Mouse (Mus musculus) MEL (cell line): ENCODE results near the gene Ptpn14. TPM values are rescaled to one million over a fixed set of nuclear protein-coding genes. Genes with fewer than 3 reads are reported as not detected.
A peak's percentile ranks its signal among the peaks of the same experiment; 100 is the strongest.

Source experiments
- DNase-seq: peaks from one replicate; pipeline ENCODE4 v3.0.0; 2011; ENCODE audit warnings: low read depth, low spot score
- H3K27ac ChIP-seq: 2 replicates; pipeline ENCODE4 v1.5.1; 2012; ENCODE audit warnings: low read depth, mild to moderate bottlenecking, control low read depth, low read length, moderate library complexity; ENCODE audit not compliant: control insufficient read depth
- H3K27me3 ChIP-seq, 2 experiments: fragments of 150-350 bp in 1 of 2; sonication (generic) in 1 of 2; 2 replicates each; pipeline ENCODE4 v1.6.1; 2012; ENCODE audit warnings: low read length in 2 of 2, mild to moderate bottlenecking in 2 of 2, improper control_type of control experiment in 1 of 2, moderate library complexity in 1 of 2; ENCODE audit not compliant: insufficient read depth in 2 of 2, control insufficient read depth in 1 of 2
- H3K36me3 ChIP-seq, 2 experiments: 2 replicates each; pipeline ENCODE4 v1.6.1; 2012 to 2014; ENCODE audit warnings: low read length in 2 of 2, improper control_type of control experiment in 1 of 2, inconsistent platforms in 1 of 2, mild to moderate bottlenecking in 1 of 2; ENCODE audit not compliant: insufficient read depth in 2 of 2, control insufficient read depth in 1 of 2
- H3K4me1 ChIP-seq, 2 experiments: fragments of 150-350 bp in 1 of 2; sonication (generic) in 1 of 2; 2 replicates each; pipeline ENCODE4 v1.6.1; 2012; ENCODE audit warnings: low read length in 2 of 2, improper control_type of control experiment in 1 of 2, mild to moderate bottlenecking in 1 of 2; ENCODE audit not compliant: insufficient read depth in 2 of 2, control insufficient read depth in 1 of 2
- H3K4me3 ChIP-seq, 2 experiments: fragments of 150-350 bp in 1 of 2; sonication (generic) in 1 of 2; 2 replicates each; pipeline ENCODE4 v1.5.1; 2012; ENCODE audit warnings: low read depth in 2 of 2, low read length in 2 of 2, mild to moderate bottlenecking in 2 of 2, moderate library complexity in 2 of 2, control low read depth in 1 of 2, improper control_type of control experiment in 1 of 2; ENCODE audit not compliant: control insufficient read depth in 1 of 2, insufficient read depth in 1 of 2
- H3K79me2 ChIP-seq: 2 replicates; pipeline ENCODE4 v1.6.1; 2012; ENCODE audit warnings: mild to moderate bottlenecking, low read length, moderate library complexity; ENCODE audit not compliant: control insufficient read depth, poor library complexity, insufficient read depth
- H3K9ac ChIP-seq: 2 replicates; pipeline ENCODE4 v1.6.1; 2012; ENCODE audit warnings: low read depth, mild to moderate bottlenecking, control low read depth, low read length, moderate library complexity; ENCODE audit not compliant: control insufficient read depth, poor library complexity, severe bottlenecking
- H3K9me3 ChIP-seq: fragments of 150-350 bp; sonication (generic); replicated peaks from 2 replicates; pipeline ENCODE4 v1.6.1; 2012; ENCODE audit warnings: mild to moderate bottlenecking, low read length, improper control_type of control experiment, moderate library complexity; ENCODE audit not compliant: insufficient read depth
- CHD2 ChIP-seq: IDR thresholded peaks from 2 replicates; pipeline ENCODE4 v1.6.1; 2011; ENCODE audit warnings: low read length, improper control_type of control experiment
- CTCF ChIP-seq, 3 experiments: IDR thresholded peaks in 2 of 3; conservative IDR thresholded peaks in 1 of 3; 2 replicates each; pipeline ENCODE4 v1.5.1; 2011 to 2012; ENCODE audit warnings: low read length in 3 of 3, low read depth in 2 of 3, mild to moderate bottlenecking in 2 of 3, improper control_type of control experiment in 1 of 3, inconsistent platforms in 1 of 3, mixed read lengths in 1 of 3, moderate library complexity in 1 of 3; ENCODE audit not compliant: control insufficient read depth in 1 of 3, insufficient read depth in 1 of 3, poor library complexity in 1 of 3, severe bottlenecking in 1 of 3
- E2F4 ChIP-seq: IDR thresholded peaks from 2 replicates; pipeline ENCODE4 v1.6.1; 2011; ENCODE audit warnings: low read depth, low read length, improper control_type of control experiment, borderline replicate concordance
- ELF1 ChIP-seq: IDR thresholded peaks from 2 replicates; pipeline ENCODE4 v1.6.1; 2014; ENCODE audit warnings: low read depth, mild to moderate bottlenecking, inconsistent platforms, low read length, improper control_type of control experiment, moderate library complexity
- EP300 ChIP-seq, 2 experiments: IDR thresholded peaks; 2 replicates each; pipeline ENCODE4 v1.6.1; 2011; ENCODE audit warnings: improper control_type of control experiment in 2 of 2, low read length in 2 of 2, low read depth in 1 of 2, mild to moderate bottlenecking in 1 of 2
- ETS1 ChIP-seq: IDR thresholded peaks from 2 replicates; pipeline ENCODE4 v1.6.1; 2012; ENCODE audit warnings: low read depth, mild to moderate bottlenecking, inconsistent platforms, low read length, improper control_type of control experiment, moderate library complexity
- GABPA ChIP-seq: IDR thresholded peaks from 2 replicates; pipeline ENCODE4 v1.6.1; 2012; ENCODE audit warnings: low read depth, mild to moderate bottlenecking, inconsistent platforms, low read length, improper control_type of control experiment, moderate library complexity
- GATA1 ChIP-seq: IDR thresholded peaks from 2 replicates; pipeline ENCODE4 v1.6.1; 2011; ENCODE audit warnings: low read depth, low read length, improper control_type of control experiment
- JUND ChIP-seq: IDR thresholded peaks from 2 replicates; pipeline ENCODE4 v1.6.1; 2011; ENCODE audit warnings: low read depth, mild to moderate bottlenecking, improper control_type of control experiment, low read length
- KAT2A ChIP-seq: conservative IDR thresholded peaks from 2 replicates; pipeline ENCODE4 v1.6.1; 2012; ENCODE audit warnings: low read depth, low read length, improper control_type of control experiment, inconsistent platforms
- MAFK ChIP-seq: IDR thresholded peaks from 2 replicates; pipeline ENCODE4 v1.6.1; 2011; ENCODE audit warnings: low read depth, mild to moderate bottlenecking, low read length, improper control_type of control experiment, borderline replicate concordance
- MEF2A ChIP-seq: IDR thresholded peaks from 2 replicates; pipeline ENCODE4 v1.6.1; 2014; ENCODE audit warnings: low read depth, mild to moderate bottlenecking, inconsistent platforms, low read length, improper control_type of control experiment; ENCODE audit not compliant: poor library complexity, insufficient replicate concordance, severe bottlenecking; ENCODE audit errors: extremely low read depth
- MXI1 ChIP-seq: IDR thresholded peaks from 2 replicates; pipeline ENCODE4 v1.6.1; 2011; ENCODE audit warnings: mild to moderate bottlenecking, low read depth, low read length, improper control_type of control experiment
- MYB ChIP-seq: IDR thresholded peaks from 2 replicates; pipeline ENCODE4 v1.6.1; 2011; ENCODE audit warnings: mild to moderate bottlenecking, low read depth, low read length, improper control_type of control experiment
- MYC ChIP-seq: IDR thresholded peaks from 2 replicates; pipeline ENCODE4 v1.6.1; 2011; ENCODE audit warnings: low read depth, mild to moderate bottlenecking, low read length, improper control_type of control experiment, moderate library complexity
- NELFE ChIP-seq: IDR thresholded peaks from 2 replicates; pipeline ENCODE4 v1.6.1; 2011; ENCODE audit warnings: low read depth, low read length, improper control_type of control experiment
- POLR2A ChIP-seq, 2 experiments: IDR thresholded peaks; 2 replicates each; pipeline ENCODE4 v1.6.1; 2011 to 2012; ENCODE audit warnings: low read length in 2 of 2, mild to moderate bottlenecking in 2 of 2, control low read depth in 1 of 2, improper control_type of control experiment in 1 of 2, low read depth in 1 of 2, moderate library complexity in 1 of 2; ENCODE audit not compliant: control insufficient read depth in 1 of 2, insufficient read depth in 1 of 2, poor library complexity in 1 of 2
- POLR2AphosphoS2 ChIP-seq: IDR thresholded peaks from 2 replicates; pipeline ENCODE4 v1.6.1; 2011; ENCODE audit warnings: low read length, improper control_type of control experiment
- POLR2AphosphoS5 ChIP-seq: IDR thresholded peaks from 2 replicates; pipeline ENCODE4 v1.6.1; 2012; ENCODE audit warnings: low read depth, borderline replicate concordance, mild to moderate bottlenecking, inconsistent platforms, low read length, moderate library complexity, mixed read lengths
- RCOR1 ChIP-seq: IDR thresholded peaks from 2 replicates; pipeline ENCODE4 v1.6.1; 2012; ENCODE audit warnings: low read depth, mild to moderate bottlenecking, inconsistent platforms, low read length, improper control_type of control experiment
- SIN3A ChIP-seq: IDR thresholded peaks from 2 replicates; pipeline ENCODE4 v1.6.1; 2012; ENCODE audit warnings: low read length, improper control_type of control experiment, inconsistent platforms
- SMC3 ChIP-seq: IDR thresholded peaks from 2 replicates; pipeline ENCODE4 v1.6.1; 2011; ENCODE audit warnings: low read depth, low read length, improper control_type of control experiment
- TAL1 ChIP-seq: IDR thresholded peaks from 2 replicates; pipeline ENCODE4 v1.6.1; 2012; ENCODE audit warnings: mild to moderate bottlenecking, inconsistent platforms, low read length, moderate library complexity, mixed read lengths
- TBP ChIP-seq: IDR thresholded peaks from 2 replicates; pipeline ENCODE4 v1.8.0; 2011; ENCODE audit warnings: low read depth, low read length, improper control_type of control experiment
- TCF12 ChIP-seq: IDR thresholded peaks from 2 replicates; pipeline ENCODE4 v1.6.1; 2014; ENCODE audit warnings: low read depth, mild to moderate bottlenecking, inconsistent platforms, low read length, improper control_type of control experiment, moderate library complexity
- UBTF ChIP-seq: IDR thresholded peaks from 2 replicates; pipeline ENCODE4 v1.6.1; 2012; ENCODE audit warnings: low read depth, mild to moderate bottlenecking, inconsistent platforms, low read length, improper control_type of control experiment, moderate library complexity, borderline replicate concordance; ENCODE audit not compliant: insufficient read depth
- USF1 ChIP-seq: IDR thresholded peaks from 2 replicates; pipeline ENCODE4 v1.6.1; 2014; ENCODE audit warnings: low read depth, mild to moderate bottlenecking, inconsistent platforms, low read length, improper control_type of control experiment, moderate library complexity
- USF2 ChIP-seq, 2 experiments: IDR thresholded peaks; 2 replicates each; pipeline ENCODE4 v1.6.1; 2011 to 2012; ENCODE audit warnings: improper control_type of control experiment in 2 of 2, low read length in 2 of 2, borderline replicate concordance in 1 of 2, inconsistent platforms in 1 of 2, low read depth in 1 of 2, mild to moderate bottlenecking in 1 of 2; ENCODE audit not compliant: insufficient read depth in 1 of 2
- ZC3H11A ChIP-seq: IDR thresholded peaks from 2 replicates; pipeline ENCODE4 v1.6.1; 2012; ENCODE audit warnings: low read depth, mild to moderate bottlenecking, inconsistent platforms, low read length, improper control_type of control experiment
- ZKSCAN1 ChIP-seq: IDR thresholded peaks from 2 replicates; pipeline ENCODE4 v1.6.1; 2012; ENCODE audit warnings: low read depth, mild to moderate bottlenecking, inconsistent platforms, low read length, improper control_type of control experiment, moderate library complexity
- ZMIZ1 ChIP-seq: IDR thresholded peaks from 2 replicates; pipeline ENCODE4 v1.6.1; 2012; ENCODE audit warnings: low read depth, mild to moderate bottlenecking, inconsistent platforms, low read length, improper control_type of control experiment, moderate library complexity
- ZNF384 ChIP-seq: IDR thresholded peaks from 2 replicates; pipeline ENCODE4 v1.6.1; 2012; ENCODE audit warnings: low read depth, mild to moderate bottlenecking, inconsistent platforms, low read length, improper control_type of control experiment
- polyA plus RNA-seq, 2 experiments: library from polyadenylated mRNA; stranded (reverse) in 1 of 2; unstranded in 1 of 2; fragments of >175 nt in 1 of 2; fragments of >200 nt in 1 of 2; gene quantifications; 2 replicates each; pipeline versions ENCODE4 v1.2.1 to v1.2.4; 2012; ENCODE audit warnings: low replicate concordance in 2 of 2, low read depth in 1 of 2; ENCODE audit not compliant: insufficient read length in 2 of 2, insufficient read depth in 1 of 2, missing spikeins in 1 of 2
- total RNA-seq: library from RNA; depleted of rRNA; stranded (reverse); fragments of 300-350 nt; gene quantifications from 2 replicates; pipeline ENCODE4 v1.2.3, GENCODE M21; 2012

The Ptpn14 gene
- total and polyA plus RNA-seq, 3 experiments: 0.62 to 1.0 TPM; not detected in 1

GRCm38 (mm10) chr1:189684786-189685415 lies 43.2 kb upstream of the Ptpn14 start:
- peak overlapping the region; percentile 35; the same call in 1 of the 2 replicates for H3K9ac ChIP-seq
- TF ChIP-seq CTCF (IDR thresholded peaks at IDR 0.05 in 2 of 3, conservative IDR thresholded peaks at IDR 0.05 in 1 of 3; ENCODE audit: control insufficient read depth in 1 of 3, insufficient read depth in 1 of 3, low read depth in 2 of 3, low read length in 3 of 3, poor library complexity in 1 of 3, severe bottlenecking in 1 of 3): no peak
- no peak for TF ChIP-seq JUND
- no peak for TF ChIP-seq RCOR1
- TF ChIP-seq E2F4: no peak
- TF ChIP-seq POLR2AphosphoS2: no peak
- TF ChIP-seq UBTF: no peak
- no peak for TF ChIP-seq MYB
- TF ChIP-seq MAFK: no peak
- TF ChIP-seq POLR2A (IDR thresholded peaks at IDR 0.05; ENCODE audit: control insufficient read depth in 1 of 2, insufficient read depth in 1 of 2, low read depth in 1 of 2, low read length in 2 of 2, poor library complexity in 1 of 2): no peak
- peak; percentile 46 to 51; a peak in 3 of 4 replicates for TF ChIP-seq EP300 (IDR thresholded peaks at IDR 0.05; ENCODE audit: low read depth in 1 of 2, low read length in 2 of 2)
- TF ChIP-seq SMC3: no peak
- TF ChIP-seq MEF2A: no peak
- no peak for TF ChIP-seq TBP
- TF ChIP-seq MXI1: 0 out of 2 replicates have a peak, but pooled peaks have one; percentile 47
- no peak for TF ChIP-seq ELF1
- TF ChIP-seq NELFE: no peak
- TF ChIP-seq POLR2AphosphoS5: no peak
- TF ChIP-seq MYC: no peak
- TF ChIP-seq TAL1: no peak
- TF ChIP-seq ZC3H11A: no peak
- 0 out of 2 replicates have a peak, but pooled peaks have one; percentile 45 for TF ChIP-seq ETS1
- peak; percentile 66 for TF ChIP-seq SIN3A
- no peak for TF ChIP-seq TCF12
- no peak for TF ChIP-seq GABPA
- no peak for TF ChIP-seq ZMIZ1
- TF ChIP-seq KAT2A: no peak
- TF ChIP-seq ZKSCAN1: no peak
- no peak for TF ChIP-seq USF2 (IDR thresholded peaks at IDR 0.05; ENCODE audit: borderline replicate concordance in 1 of 2, insufficient read depth in 1 of 2, low read depth in 1 of 2, low read length in 2 of 2)
- no peak for TF ChIP-seq CHD2
- TF ChIP-seq USF1: no peak
- TF ChIP-seq ZNF384: peak; percentile 81
- TF ChIP-seq GATA1: peak; percentile 76
- H3K9me3 ChIP-seq: no peaks in the 10 kb centered on the region
- H3K79me2 ChIP-seq: peaks cover 17% of the 10 kb centered on the region
- peaks cover 23 to 24% of the 10 kb centered on the region in 2 experiments for H3K36me3 ChIP-seq
- H3K4me3 ChIP-seq: peak overlapping the region in 1 of 2 experiments; percentile 35; a peak in 2 of 4 replicates
- peak; percentile 71 for DNase-seq
- H3K27ac ChIP-seq: peak overlapping the region; percentile 84
- peaks cover 2 to 12% of the 10 kb centered on the region in 2 experiments; a peak in 3 of 4 replicates for H3K4me1 ChIP-seq
- no peaks in the 10 kb centered on the region for H3K27me3 ChIP-seq
